Mouse (Mus musculus) cortical plate, adult 2 months (tissue): ENCODE results near the gene Rab44.

Experiments
- CTCF ChIP-seq: fragments of 200-500 bp; IDR thresholded peaks from 2 replicates; pipeline ENCODE4 v1.5.1; 2011; ENCODE audit warnings: mild to moderate bottlenecking, control low read depth, low read length; ENCODE audit not compliant: insufficient read depth; ENCODE audit errors: extremely low read depth
- POLR2A ChIP-seq: fragments of 200-500 bp; IDR thresholded peaks from 2 replicates; pipeline ENCODE4 v1.6.1; 2011; ENCODE audit warnings: mild to moderate bottlenecking, low read length, control low read depth; ENCODE audit not compliant: insufficient read depth; ENCODE audit errors: extremely low read depth

DNA sequence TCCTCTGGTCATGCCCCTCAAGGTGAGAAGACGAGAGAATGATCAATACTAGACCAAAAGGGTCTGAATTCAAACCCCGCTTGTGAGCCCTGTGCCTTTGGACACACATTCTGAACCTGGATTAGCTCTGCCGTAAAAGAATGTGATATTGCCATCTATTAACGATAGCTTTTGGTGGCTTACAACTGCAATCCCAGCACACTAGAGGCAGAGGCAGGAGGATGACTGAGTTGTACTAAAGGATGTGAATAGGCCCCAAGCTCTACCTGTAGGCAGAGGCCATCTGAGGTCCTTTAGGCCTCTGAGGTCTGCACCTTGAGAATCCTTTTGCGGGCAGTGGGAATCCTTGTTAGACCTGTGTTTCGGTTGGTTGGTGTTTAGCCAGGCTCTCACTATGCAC, 17.7 kb upstream of the Rab44 start:
- no peak for TF ChIP-seq POLR2A
- TF ChIP-seq CTCF, result no peak
